Mouse (Mus musculus) MEL (cell line): ENCODE measurements around the gene Ror1. TPM values are rescaled to one million over a fixed set of nuclear protein-coding genes. Genes with fewer than 3 reads are reported as not detected.

Source experiments
- DNase-seq: peaks from one replicate; pipeline ENCODE4 v3.0.0; 2011; ENCODE audit warnings: low read depth, low spot score
- H3K27ac ChIP-seq: 2 replicates; pipeline ENCODE4 v1.5.1; 2012; ENCODE audit warnings: low read depth, mild to moderate bottlenecking, control low read depth, low read length, moderate library complexity; ENCODE audit not compliant: control insufficient read depth
- H3K27me3 ChIP-seq, 2 experiments: fragments of 150-350 bp in 1 of 2; sonication (generic) in 1 of 2; 2 replicates each; pipeline ENCODE4 v1.6.1; 2012; ENCODE audit warnings: low read length in 2 of 2, mild to moderate bottlenecking in 2 of 2, improper control_type of control experiment in 1 of 2, moderate library complexity in 1 of 2; ENCODE audit not compliant: insufficient read depth in 2 of 2, control insufficient read depth in 1 of 2
- H3K36me3 ChIP-seq, 2 experiments: 2 replicates each; pipeline ENCODE4 v1.6.1; 2012 to 2014; ENCODE audit warnings: low read length in 2 of 2, improper control_type of control experiment in 1 of 2, inconsistent platforms in 1 of 2, mild to moderate bottlenecking in 1 of 2; ENCODE audit not compliant: insufficient read depth in 2 of 2, control insufficient read depth in 1 of 2
- H3K4me1 ChIP-seq, 2 experiments: fragments of 150-350 bp in 1 of 2; sonication (generic) in 1 of 2; 2 replicates each; pipeline ENCODE4 v1.6.1; 2012; ENCODE audit warnings: low read length in 2 of 2, improper control_type of control experiment in 1 of 2, mild to moderate bottlenecking in 1 of 2; ENCODE audit not compliant: insufficient read depth in 2 of 2, control insufficient read depth in 1 of 2
- H3K4me3 ChIP-seq, 2 experiments: fragments of 150-350 bp in 1 of 2; sonication (generic) in 1 of 2; 2 replicates each; pipeline ENCODE4 v1.5.1; 2012; ENCODE audit warnings: low read depth in 2 of 2, low read length in 2 of 2, mild to moderate bottlenecking in 2 of 2, moderate library complexity in 2 of 2, control low read depth in 1 of 2, improper control_type of control experiment in 1 of 2; ENCODE audit not compliant: control insufficient read depth in 1 of 2, insufficient read depth in 1 of 2
- H3K79me2 ChIP-seq: 2 replicates; pipeline ENCODE4 v1.6.1; 2012; ENCODE audit warnings: mild to moderate bottlenecking, low read length, moderate library complexity; ENCODE audit not compliant: control insufficient read depth, poor library complexity, insufficient read depth
- H3K9ac ChIP-seq: 2 replicates; pipeline ENCODE4 v1.6.1; 2012; ENCODE audit warnings: low read depth, mild to moderate bottlenecking, control low read depth, low read length, moderate library complexity; ENCODE audit not compliant: control insufficient read depth, poor library complexity, severe bottlenecking
- H3K9me3 ChIP-seq: fragments of 150-350 bp; sonication (generic); replicated peaks from 2 replicates; pipeline ENCODE4 v1.6.1; 2012; ENCODE audit warnings: mild to moderate bottlenecking, low read length, improper control_type of control experiment, moderate library complexity; ENCODE audit not compliant: insufficient read depth
- BHLHE40 ChIP-seq: IDR thresholded peaks from 2 replicates; pipeline ENCODE4 v1.6.1; 2012; ENCODE audit warnings: low read depth, mild to moderate bottlenecking, inconsistent platforms, low read length, improper control_type of control experiment, borderline replicate concordance
- ELF1 ChIP-seq: IDR thresholded peaks from 2 replicates; pipeline ENCODE4 v1.6.1; 2014; ENCODE audit warnings: low read depth, mild to moderate bottlenecking, inconsistent platforms, low read length, improper control_type of control experiment, moderate library complexity
- GABPA ChIP-seq: IDR thresholded peaks from 2 replicates; pipeline ENCODE4 v1.6.1; 2012; ENCODE audit warnings: low read depth, mild to moderate bottlenecking, inconsistent platforms, low read length, improper control_type of control experiment, moderate library complexity
- JUND ChIP-seq: IDR thresholded peaks from 2 replicates; pipeline ENCODE4 v1.6.1; 2011; ENCODE audit warnings: low read depth, mild to moderate bottlenecking, improper control_type of control experiment, low read length
- KAT2A ChIP-seq: conservative IDR thresholded peaks from 2 replicates; pipeline ENCODE4 v1.6.1; 2012; ENCODE audit warnings: low read depth, low read length, improper control_type of control experiment, inconsistent platforms
- MAZ ChIP-seq: IDR thresholded peaks from 2 replicates; pipeline ENCODE4 v1.6.1; 2012; ENCODE audit warnings: low read depth, mild to moderate bottlenecking, inconsistent platforms, low read length, improper control_type of control experiment
- MYB ChIP-seq: IDR thresholded peaks from 2 replicates; pipeline ENCODE4 v1.6.1; 2011; ENCODE audit warnings: mild to moderate bottlenecking, low read depth, low read length, improper control_type of control experiment
- NELFE ChIP-seq: IDR thresholded peaks from 2 replicates; pipeline ENCODE4 v1.6.1; 2011; ENCODE audit warnings: low read depth, low read length, improper control_type of control experiment
- NRF1 ChIP-seq: IDR thresholded peaks from 2 replicates; pipeline ENCODE4 v1.6.1; 2014; ENCODE audit warnings: low read depth, mild to moderate bottlenecking, inconsistent platforms, low read length, improper control_type of control experiment, moderate library complexity; ENCODE audit not compliant: poor library complexity, insufficient read depth, severe bottlenecking
- POLR2A ChIP-seq, 2 experiments: IDR thresholded peaks; 2 replicates each; pipeline ENCODE4 v1.6.1; 2011 to 2012; ENCODE audit warnings: low read length in 2 of 2, mild to moderate bottlenecking in 2 of 2, control low read depth in 1 of 2, improper control_type of control experiment in 1 of 2, low read depth in 1 of 2, moderate library complexity in 1 of 2; ENCODE audit not compliant: control insufficient read depth in 1 of 2, insufficient read depth in 1 of 2, poor library complexity in 1 of 2
- POLR2AphosphoS2 ChIP-seq: IDR thresholded peaks from 2 replicates; pipeline ENCODE4 v1.6.1; 2011; ENCODE audit warnings: low read length, improper control_type of control experiment
- POLR2AphosphoS5 ChIP-seq: IDR thresholded peaks from 2 replicates; pipeline ENCODE4 v1.6.1; 2012; ENCODE audit warnings: low read depth, borderline replicate concordance, mild to moderate bottlenecking, inconsistent platforms, low read length, moderate library complexity, mixed read lengths
- RCOR1 ChIP-seq: IDR thresholded peaks from 2 replicates; pipeline ENCODE4 v1.6.1; 2012; ENCODE audit warnings: low read depth, mild to moderate bottlenecking, inconsistent platforms, low read length, improper control_type of control experiment
- SIN3A ChIP-seq: IDR thresholded peaks from 2 replicates; pipeline ENCODE4 v1.6.1; 2012; ENCODE audit warnings: low read length, improper control_type of control experiment, inconsistent platforms
- TAL1 ChIP-seq: IDR thresholded peaks from 2 replicates; pipeline ENCODE4 v1.6.1; 2012; ENCODE audit warnings: mild to moderate bottlenecking, inconsistent platforms, low read length, moderate library complexity, mixed read lengths
- TBP ChIP-seq: IDR thresholded peaks from 2 replicates; pipeline ENCODE4 v1.8.0; 2011; ENCODE audit warnings: low read depth, low read length, improper control_type of control experiment
- UBTF ChIP-seq: IDR thresholded peaks from 2 replicates; pipeline ENCODE4 v1.6.1; 2012; ENCODE audit warnings: low read depth, mild to moderate bottlenecking, inconsistent platforms, low read length, improper control_type of control experiment, moderate library complexity, borderline replicate concordance; ENCODE audit not compliant: insufficient read depth
- USF1 ChIP-seq: IDR thresholded peaks from 2 replicates; pipeline ENCODE4 v1.6.1; 2014; ENCODE audit warnings: low read depth, mild to moderate bottlenecking, inconsistent platforms, low read length, improper control_type of control experiment, moderate library complexity
- USF2 ChIP-seq, 2 experiments: IDR thresholded peaks; 2 replicates each; pipeline ENCODE4 v1.6.1; 2011 to 2012; ENCODE audit warnings: improper control_type of control experiment in 2 of 2, low read length in 2 of 2, borderline replicate concordance in 1 of 2, inconsistent platforms in 1 of 2, low read depth in 1 of 2, mild to moderate bottlenecking in 1 of 2; ENCODE audit not compliant: insufficient read depth in 1 of 2
- polyA plus RNA-seq, 2 experiments: library from polyadenylated mRNA; stranded (reverse) in 1 of 2; unstranded in 1 of 2; fragments of >175 nt in 1 of 2; fragments of >200 nt in 1 of 2; gene quantifications; 2 replicates each; pipeline versions ENCODE4 v1.2.1 to v1.2.4; 2012; ENCODE audit warnings: low replicate concordance in 2 of 2, low read depth in 1 of 2; ENCODE audit not compliant: insufficient read length in 2 of 2, insufficient read depth in 1 of 2, missing spikeins in 1 of 2
- total RNA-seq: library from RNA; depleted of rRNA; stranded (reverse); fragments of 300-350 nt; gene quantifications from 2 replicates; pipeline ENCODE4 v1.2.3, GENCODE M21; 2012

Ror1 gene
- total and polyA plus RNA-seq, 3 experiments = not detected

DNA sequence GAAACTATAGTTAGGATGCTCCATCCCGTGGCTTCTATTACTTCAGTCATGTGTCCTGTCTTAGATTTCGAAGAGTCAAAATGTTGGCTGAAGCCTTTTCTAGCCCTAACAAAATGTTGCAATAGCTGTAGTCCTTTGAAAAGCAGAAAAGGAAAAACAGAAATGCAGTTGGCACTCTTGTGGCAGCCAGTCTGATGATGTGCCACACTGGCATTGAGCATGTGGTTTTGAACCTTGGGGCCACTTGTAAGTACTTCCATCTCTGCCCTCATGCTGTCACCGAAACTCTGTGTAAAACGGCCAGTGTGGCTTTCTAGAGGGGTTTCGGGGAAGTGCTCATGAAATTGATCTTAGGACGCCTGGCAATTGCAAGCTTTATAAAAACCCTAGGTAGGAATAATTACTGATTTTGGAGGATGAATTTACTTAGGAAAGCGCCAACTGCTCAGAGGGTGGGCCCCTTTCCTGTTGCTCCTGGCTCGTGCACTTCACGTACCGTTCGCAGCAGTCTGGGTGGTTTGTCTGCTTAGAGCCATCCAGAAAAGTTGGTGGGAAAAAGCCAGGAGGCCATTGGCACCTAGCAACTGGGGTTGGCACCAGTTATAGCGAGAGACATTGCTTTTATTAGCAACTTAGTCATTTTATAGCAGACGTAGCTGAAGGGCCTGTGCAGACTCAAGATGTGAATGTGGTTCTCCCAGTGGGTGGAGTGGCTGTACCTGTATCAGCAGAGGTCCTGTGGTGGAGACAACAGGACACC lies 126.6 kb downstream of the Ror1 start:
- no peaks in the 10 kb centered on the region for H3K27me3 ChIP-seq
- no peak overlapping the region for H3K27ac ChIP-seq
- no peak for TF ChIP-seq NRF1
- TF ChIP-seq RCOR1 = no peak
- TF ChIP-seq UBTF = no peak
- no peak for TF ChIP-seq TAL1
- TF ChIP-seq SIN3A = no peak
- TF ChIP-seq MYB = no peak
- TF ChIP-seq GABPA = no peak
- no peak for TF ChIP-seq JUND
- TF ChIP-seq POLR2A (IDR thresholded peaks at IDR 0.05; ENCODE audit: control insufficient read depth in 1 of 2, insufficient read depth in 1 of 2, low read depth in 1 of 2, low read length in 2 of 2, poor library complexity in 1 of 2) = no peak
- no peak for TF ChIP-seq KAT2A
- TF ChIP-seq POLR2AphosphoS2 = no peak
- TF ChIP-seq NELFE = no peak
- TF ChIP-seq ELF1 = no peak
- TF ChIP-seq MAZ = no peak
- H3K79me2 ChIP-seq = no peaks in the 10 kb centered on the region
- no peaks in the 10 kb centered on the region for H3K4me1 ChIP-seq
- no peak overlapping the region for H3K4me3 ChIP-seq
- no peaks in the 10 kb centered on the region for H3K36me3 ChIP-seq
- H3K9ac ChIP-seq = no peak overlapping the region
- H3K9me3 ChIP-seq = no peaks in the 10 kb centered on the region
- DNase-seq = no peak

DNA sequence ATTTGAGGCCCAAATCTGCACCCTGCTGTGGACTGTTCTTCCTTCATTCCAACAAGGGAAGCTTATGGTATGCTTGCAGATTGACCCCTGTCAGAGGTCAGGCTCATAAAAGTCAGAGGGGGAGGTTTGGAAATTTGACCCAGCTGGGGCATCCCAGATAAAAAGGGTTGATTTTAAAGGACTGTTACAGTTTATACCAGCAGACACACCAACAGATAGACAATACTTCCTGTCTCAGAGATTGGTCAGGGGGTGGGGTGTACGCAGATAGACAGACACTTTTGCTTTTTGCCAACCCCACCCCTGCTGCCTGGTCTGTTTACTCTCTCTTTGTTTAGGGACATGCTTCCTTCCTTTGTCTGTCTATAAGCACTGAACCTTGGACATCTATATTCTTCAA lies 127.9 kb downstream of the Ror1 start:
- Histone ChIP-seq H3K27ac (no peak overlapping the region), H3K9ac (no peak overlapping the region), H3K79me2 (no peaks in the 10 kb centered on the region), H3K4me1 (no peaks in the 10 kb centered on the region), H3K36me3 (no peaks in the 10 kb centered on the region), H3K27me3 (no peaks in the 10 kb centered on the region), H3K4me3 (no peak overlapping the region), H3K9me3 (no peaks in the 10 kb centered on the region)
- TF ChIP-seq USF1 (no peak), KAT2A (no peak), USF2 (IDR thresholded peaks at IDR 0.05; ENCODE audit: borderline replicate concordance in 1 of 2, insufficient read depth in 1 of 2, low read depth in 1 of 2, low read length in 2 of 2) (no peak), TBP (no peak), JUND (no peak), POLR2AphosphoS5 (no peak), MAZ (no peak), BHLHE40 (no peak)
- no peak for DNase-seq
